Mouse (Mus musculus) cerebellum, adult 2 months (tissue): ENCODE data around the gene Ablim2.

Experiments
- CTCF ChIP-seq: fragments of 200-500 bp; IDR thresholded peaks from 2 replicates; pipeline ENCODE4 v1.5.1; 2011; ENCODE audit warnings: low read depth, mild to moderate bottlenecking, control low read depth, low read length, moderate library complexity, borderline replicate concordance; ENCODE audit not compliant: insufficient read depth
- POLR2A ChIP-seq: fragments of 200-500 bp; IDR thresholded peaks from 2 replicates; pipeline ENCODE4 v1.6.1; 2011; ENCODE audit warnings: low read length, control low read depth, borderline replicate concordance; ENCODE audit not compliant: insufficient read depth

DNA sequence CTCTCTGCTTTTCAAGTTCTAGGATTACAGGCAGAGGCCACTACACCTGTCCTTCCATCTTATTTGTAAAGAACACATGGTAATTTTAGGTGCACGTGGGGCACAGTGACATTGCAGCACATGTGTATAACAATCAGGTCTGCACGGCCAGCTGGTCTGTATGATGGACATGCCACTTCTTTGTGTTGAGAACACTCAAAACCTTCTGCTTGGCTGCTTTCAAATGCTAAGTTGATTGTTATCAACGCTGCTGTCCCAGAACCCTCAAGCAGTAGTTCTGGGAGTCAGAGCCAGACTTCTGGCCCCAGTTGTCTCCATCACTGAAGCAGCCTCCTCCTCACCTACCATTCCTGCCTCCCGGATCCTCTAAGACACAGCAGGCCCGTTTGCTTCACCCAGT, 159.0 kb downstream of the Ablim2 start:
- TF ChIP-seq POLR2A (no peak), CTCF (no peak)
